Mouse (Mus musculus): ENCODE data around the gene Pkd1l3.

DNA sequence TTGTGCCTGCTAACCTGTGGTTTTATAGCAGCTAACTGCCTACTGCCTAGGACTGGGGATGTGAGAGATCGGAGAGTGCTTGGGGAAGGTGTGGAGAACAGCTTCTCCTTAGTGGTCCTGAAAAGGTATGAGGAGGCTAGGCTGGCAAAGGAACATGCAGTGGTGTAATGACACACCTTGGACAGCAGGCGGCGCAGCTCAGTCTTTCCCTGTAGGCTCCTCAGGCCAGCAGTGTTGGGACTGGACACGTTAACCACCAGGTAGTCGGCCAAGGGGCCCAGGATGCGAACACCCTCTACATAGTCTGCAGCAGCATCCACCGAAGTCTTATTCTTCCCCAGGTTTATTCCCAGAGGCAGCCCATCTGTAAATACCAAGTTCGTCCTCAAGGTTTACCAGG, 18.5 kb upstream of the Pkd1l3 start:
- TF ChIP-seq EP300 (IDR thresholded peaks at IDR 0.05; ENCODE audit: low read depth in 1 of 2, low read length in 2 of 2) (no peak), CTCF (IDR thresholded peaks at IDR 0.05 in 2 of 3, conservative IDR thresholded peaks at IDR 0.05 in 1 of 3; ENCODE audit: control insufficient read depth in 1 of 3, insufficient read depth in 1 of 3, low read depth in 2 of 3, low read length in 3 of 3, poor library complexity in 1 of 3, severe bottlenecking in 1 of 3) (peak; percentile 83 to 99 (median 87)), ETS1 (IDR thresholded peaks at IDR 0.05; ENCODE audit: low read depth, low read length) (no peak), POLR2A (IDR thresholded peaks at IDR 0.05; ENCODE audit: control insufficient read depth in 1 of 2, insufficient read depth in 1 of 2, low read depth in 1 of 2, low read length in 2 of 2, poor library complexity in 1 of 2) (no peak), POLR2AphosphoS5 (IDR thresholded peaks at IDR 0.05; ENCODE audit: borderline replicate concordance, low read depth, low read length) (no peak), RCOR1 (IDR thresholded peaks at IDR 0.05; ENCODE audit: low read depth, low read length) (no peak), KAT2A (conservative IDR thresholded peaks at IDR 0.05; ENCODE audit: low read depth, low read length) (no peak), POLR2AphosphoS2 (IDR thresholded peaks at IDR 0.05; ENCODE audit: low read length) (no peak), SMC3 (IDR thresholded peaks at IDR 0.05; ENCODE audit: low read depth, low read length) (peak; percentile 76), CHD2 (IDR thresholded peaks at IDR 0.05; ENCODE audit: low read length) (no peak), TCF12 (IDR thresholded peaks at IDR 0.05; ENCODE audit: low read depth, low read length) (no peak), UBTF (IDR thresholded peaks at IDR 0.05; ENCODE audit: borderline replicate concordance, insufficient read depth, low read depth, low read length) (no peak), ZNF384 (IDR thresholded peaks at IDR 0.05; ENCODE audit: low read depth, low read length) (no peak), MAX (IDR thresholded peaks at IDR 0.05; ENCODE audit: low read length) (no peak)
